Mouse (Mus musculus): ENCODE data around the gene Il2rb. TPM values are rescaled to one million over a fixed set of nuclear protein-coding genes. Genes with fewer than 3 reads are reported as not detected.

Gene Il2rb
- polyA plus RNA-seq, 1 experiment from 2014 or later: 0.16 TPM

DNA sequence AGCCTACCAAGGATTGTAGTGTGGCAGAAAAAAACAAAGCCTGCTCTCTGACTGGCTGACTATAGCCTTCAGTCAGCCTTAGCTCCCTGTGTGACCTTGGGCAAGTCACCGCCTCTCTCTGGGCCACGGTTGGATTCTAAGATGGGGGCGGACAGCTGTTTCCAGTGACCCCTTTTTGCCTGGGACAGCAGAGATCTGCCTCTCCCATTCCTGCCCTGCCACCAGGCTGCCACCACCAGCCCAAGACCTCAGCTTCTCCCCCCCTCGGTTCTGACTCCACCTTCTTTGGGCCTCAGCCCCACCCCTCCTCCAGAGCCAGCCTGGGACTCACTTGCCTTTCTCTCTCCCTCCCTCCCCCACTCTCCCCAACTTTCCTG lies 57.1 kb downstream of the Il2rb start:
- Histone ChIP-seq H3K9me3 (ENCODE audit: control insufficient read depth, low read length) (no peaks in the 10 kb centered on the region), H3K27ac (replicated peaks in 1 of 2; ENCODE audit: control insufficient read depth in 1 of 2, insufficient read depth in 1 of 2, low read depth in 2 of 2, low read length in 2 of 2) (peak overlapping the region; percentile 12 to 73; a peak in 3 of 4 replicates), H3K9ac (ENCODE audit: low read length) (peak overlapping the region; percentile 51; the same call in 1 of the 2 replicates), H3K4me3 (ENCODE audit: control insufficient read depth in 1 of 2, insufficient read depth in 1 of 2, low read depth in 1 of 2, low read length in 2 of 2) (no peak overlapping the region), H3K27me3 (ENCODE audit: control insufficient read depth, insufficient read depth, low read length) (no peaks in the 10 kb centered on the region), H3K36me3 (ENCODE audit: control insufficient read depth, insufficient read depth, low read length) (peaks cover 10% of the 10 kb centered on the region), H3K4me1 (ENCODE audit: control insufficient read depth in 2 of 2, insufficient read depth in 2 of 2, low read length in 2 of 2) (peaks cover 22 to 37% of the 10 kb centered on the region in 2 experiments; a peak in 3 of 4 replicates), H3K4me2 (ENCODE audit: low read length) (no peak overlapping the region)
- ATAC-seq (ENCODE audit: insufficient number of reproducible peaks, insufficient read depth, low FRiP score, low read depth): no peak
- 30% methylated on average over 4 of the region's 4 CpGs for WGBS

- Histone ChIP-seq H3K4me2 (ENCODE audit: low read length) (peak overlapping the region; percentile 64), H3K9ac (ENCODE audit: low read length) (peak overlapping the region; percentile 51), H3K4me3 (ENCODE audit: control insufficient read depth in 1 of 2, insufficient read depth in 1 of 2, low read depth in 1 of 2, low read length in 2 of 2) (peak overlapping the region; percentile 30 to 34), H3K27ac (replicated peaks in 1 of 2; ENCODE audit: control insufficient read depth in 1 of 2, insufficient read depth in 1 of 2, low read depth in 2 of 2, low read length in 2 of 2) (peak overlapping the region; percentile 12 to 73), H3K9me3 (ENCODE audit: control insufficient read depth, low read length) (no peaks in the 10 kb centered on the region), H3K4me1 (ENCODE audit: control insufficient read depth in 2 of 2, insufficient read depth in 2 of 2, low read length in 2 of 2) (peaks cover 22 to 37% of the 10 kb centered on the region in 2 experiments; a peak in 3 of 4 replicates), H3K36me3 (ENCODE audit: control insufficient read depth, insufficient read depth, low read length) (peaks cover 10% of the 10 kb centered on the region), H3K27me3 (ENCODE audit: control insufficient read depth, insufficient read depth, low read length) (no peaks in the 10 kb centered on the region)
- peak; percentile 36; the same call in 1 of the 2 replicates for ATAC-seq (ENCODE audit: insufficient number of reproducible peaks, insufficient read depth, low FRiP score, low read depth)
- 13% methylated on average over 23 of the region's 23 CpGs for WGBS
Observed at GRCm38 (mm10) chr15:78437237-78438017, 57.6 kb downstream of the Il2rb start.

GRCm38 (mm10) chr15:78436380-78437192 lies 58.5 kb downstream of the Il2rb start:
- peak overlapping the region in 1 of 2 experiments; percentile 73; a peak in 2 of 4 replicates for H3K27ac ChIP-seq (replicated peaks in 1 of 2; ENCODE audit: control insufficient read depth in 1 of 2, insufficient read depth in 1 of 2, low read depth in 2 of 2, low read length in 2 of 2)

GRCm38 (mm10) chr15:78435681-78436080 lies 59.4 kb downstream of the Il2rb start:
- Histone ChIP-seq H3K9me3 (ENCODE audit: control insufficient read depth, low read length) (no peaks in the 10 kb centered on the region), H3K9ac (ENCODE audit: low read length) (no peak overlapping the region), H3K27me3 (ENCODE audit: control insufficient read depth, insufficient read depth, low read length) (no peaks in the 10 kb centered on the region), H3K4me1 (ENCODE audit: control insufficient read depth in 2 of 2, insufficient read depth in 2 of 2, low read length in 2 of 2) (peaks cover 15 to 30% of the 10 kb centered on the region in 2 experiments; a peak in 3 of 4 replicates), H3K4me2 (ENCODE audit: low read length) (no peak overlapping the region), H3K4me3 (ENCODE audit: control insufficient read depth in 1 of 2, insufficient read depth in 1 of 2, low read depth in 1 of 2, low read length in 2 of 2) (no peak overlapping the region), H3K27ac (replicated peaks in 1 of 2; ENCODE audit: control insufficient read depth in 1 of 2, insufficient read depth in 1 of 2, low read depth in 2 of 2, low read length in 2 of 2) (no peak overlapping the region), H3K36me3 (ENCODE audit: control insufficient read depth, insufficient read depth, low read length) (peaks cover 10% of the 10 kb centered on the region)
- no peak for ATAC-seq (ENCODE audit: insufficient number of reproducible peaks, insufficient read depth, low FRiP score, low read depth)
- 87% methylated on average over 11 of the region's 11 CpGs for WGBS

More at GRCm38 (mm10) chr15:78436380-78437192, 58.5 kb downstream of the Il2rb start:
- Histone ChIP-seq H3K9ac (ENCODE audit: low read length) (peak overlapping the region; percentile 60; the same call in 1 of the 2 replicates), H3K36me3 (ENCODE audit: control insufficient read depth, insufficient read depth, low read length) (peaks cover 10% of the 10 kb centered on the region), H3K4me1 (ENCODE audit: control insufficient read depth in 2 of 2, insufficient read depth in 2 of 2, low read length in 2 of 2) (peaks cover 21 to 35% of the 10 kb centered on the region in 2 experiments; a peak in 3 of 4 replicates), H3K27me3 (ENCODE audit: control insufficient read depth, insufficient read depth, low read length) (no peaks in the 10 kb centered on the region), H3K9me3 (ENCODE audit: control insufficient read depth, low read length) (no peaks in the 10 kb centered on the region), H3K4me3 (ENCODE audit: control insufficient read depth in 1 of 2, insufficient read depth in 1 of 2, low read depth in 1 of 2, low read length in 2 of 2) (peak overlapping the region; percentile 30 to 34), H3K4me2 (ENCODE audit: low read length) (peak overlapping the region; percentile 64)
- WGBS: 13% methylated on average over 29 of the region's 32 CpGs
- peak; percentile 54 for ATAC-seq (ENCODE audit: insufficient number of reproducible peaks, insufficient read depth, low FRiP score, low read depth)

DNA sequence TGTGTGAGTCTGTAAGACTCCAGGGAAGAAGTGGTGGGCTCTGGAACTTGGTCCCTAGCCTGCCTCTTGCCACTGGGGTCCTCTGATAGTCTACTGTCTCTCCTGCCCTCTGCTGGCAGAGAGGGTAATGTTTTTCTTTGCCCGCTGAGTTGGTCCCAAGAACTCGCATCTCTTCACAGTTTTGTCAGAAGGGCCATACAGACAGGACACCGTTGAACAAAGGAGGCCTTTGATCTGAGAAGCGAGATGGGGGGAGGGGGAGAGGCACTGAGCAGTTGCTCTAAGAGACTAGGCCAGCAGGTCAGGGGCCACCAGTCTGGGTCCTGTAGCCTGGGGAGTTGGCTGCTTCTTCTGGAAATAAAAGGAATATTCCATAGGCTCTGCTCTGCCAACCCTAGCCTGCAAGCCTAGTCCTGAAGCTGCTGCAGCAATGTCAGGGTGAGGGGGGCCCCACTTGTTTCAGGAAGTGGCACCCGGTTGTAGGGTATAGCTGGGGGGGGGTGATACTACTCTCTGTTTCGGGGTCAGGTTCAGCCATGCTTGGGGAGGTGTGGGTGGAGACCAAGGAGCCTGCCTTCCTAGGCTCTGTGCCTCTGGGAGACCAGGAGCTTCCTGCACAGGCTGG lies 60.1 kb downstream of the Il2rb start:
- Histone ChIP-seq H3K4me2 (ENCODE audit: low read length) (no peak overlapping the region), H3K27ac (replicated peaks in 1 of 2; ENCODE audit: control insufficient read depth in 1 of 2, insufficient read depth in 1 of 2, low read depth in 2 of 2, low read length in 2 of 2) (no peak overlapping the region), H3K27me3 (ENCODE audit: control insufficient read depth, insufficient read depth, low read length) (no peaks in the 10 kb centered on the region), H3K4me3 (ENCODE audit: control insufficient read depth in 1 of 2, insufficient read depth in 1 of 2, low read depth in 1 of 2, low read length in 2 of 2) (no peak overlapping the region), H3K36me3 (ENCODE audit: control insufficient read depth, insufficient read depth, low read length) (peaks cover 10% of the 10 kb centered on the region), H3K9me3 (ENCODE audit: control insufficient read depth, low read length) (no peaks in the 10 kb centered on the region), H3K9ac (ENCODE audit: low read length) (no peak overlapping the region), H3K4me1 (ENCODE audit: control insufficient read depth in 2 of 2, insufficient read depth in 2 of 2, low read length in 2 of 2) (peaks cover 15 to 28% of the 10 kb centered on the region in 2 experiments; a peak in 3 of 4 replicates)
- no peak for ATAC-seq (ENCODE audit: insufficient number of reproducible peaks, insufficient read depth, low FRiP score, low read depth)
- 45% methylated on average over 6 of the region's 6 CpGs for WGBS

DNA sequence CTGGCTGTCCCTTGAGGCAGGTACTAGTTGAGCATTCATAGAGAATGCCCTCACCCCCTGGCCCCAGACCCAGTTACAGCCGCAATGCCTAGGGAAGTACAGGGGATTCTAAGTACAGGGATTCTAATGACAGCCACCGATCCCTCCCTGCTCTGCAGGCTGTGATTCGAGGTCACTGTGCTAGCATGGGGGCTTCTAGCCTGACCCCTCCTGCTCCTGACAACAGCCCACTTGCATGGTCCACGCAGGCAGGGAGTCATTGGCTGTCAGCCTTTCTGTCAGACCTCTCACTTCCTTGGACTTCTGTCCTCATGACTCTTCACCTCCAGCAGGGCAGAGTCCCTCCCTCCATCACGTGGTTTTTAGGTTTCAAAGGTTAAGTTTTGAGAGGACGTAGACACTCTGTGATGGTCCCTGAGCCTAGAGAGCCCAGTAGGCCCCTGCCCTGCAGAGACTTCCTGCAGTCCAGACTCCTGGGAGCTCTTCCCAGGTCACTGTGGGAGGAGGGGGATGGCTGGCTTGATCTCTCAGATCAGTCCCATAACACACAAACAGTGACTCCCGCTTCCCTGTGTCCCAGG lies 63.4 kb downstream of the Il2rb start:
- Histone ChIP-seq H3K9me3 (ENCODE audit: control insufficient read depth, low read length) (no peaks in the 10 kb centered on the region), H3K9ac (ENCODE audit: low read length) (no peak overlapping the region), H3K27ac (replicated peaks in 1 of 2; ENCODE audit: control insufficient read depth in 1 of 2, insufficient read depth in 1 of 2, low read depth in 2 of 2, low read length in 2 of 2) (no peak overlapping the region), H3K4me2 (ENCODE audit: low read length) (no peak overlapping the region), H3K4me1 (ENCODE audit: control insufficient read depth in 2 of 2, insufficient read depth in 2 of 2, low read length in 2 of 2) (peaks cover 6 to 7% of the 10 kb centered on the region in 2 experiments), H3K4me3 (ENCODE audit: control insufficient read depth in 1 of 2, insufficient read depth in 1 of 2, low read depth in 1 of 2, low read length in 2 of 2) (no peak overlapping the region), H3K36me3 (ENCODE audit: control insufficient read depth, insufficient read depth, low read length) (peaks cover 10% of the 10 kb centered on the region), H3K27me3 (ENCODE audit: control insufficient read depth, insufficient read depth, low read length) (peaks cover 3% of the 10 kb centered on the region; the same call in 1 of the 2 replicates)
- 79% methylated on average over 7 of the region's 7 CpGs for WGBS
- ATAC-seq (ENCODE audit: insufficient number of reproducible peaks, insufficient read depth, low FRiP score, low read depth): no peak

DNA sequence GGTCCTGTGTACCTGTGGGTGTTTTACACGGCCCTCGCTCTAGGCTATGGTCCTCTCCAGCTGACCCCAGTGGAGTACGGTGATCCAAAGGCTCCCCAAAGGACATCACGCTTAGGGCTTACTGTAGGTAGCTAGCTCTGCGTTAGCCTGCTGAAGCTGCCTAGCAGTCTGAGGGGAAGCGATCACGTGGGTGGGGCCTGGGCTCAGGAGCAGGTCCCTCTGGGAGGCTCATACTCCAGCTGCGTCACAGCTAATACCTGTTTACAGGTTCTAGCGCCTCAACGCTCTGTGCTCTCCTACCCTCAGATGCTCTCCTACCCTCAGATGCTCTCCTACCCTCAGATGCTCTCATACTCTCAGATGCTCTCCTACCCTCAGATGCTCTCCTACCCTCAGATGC lies 64.2 kb downstream of the Il2rb start:
- H3K9ac ChIP-seq (ENCODE audit: low read length): no peak overlapping the region
- H3K4me3 ChIP-seq (ENCODE audit: control insufficient read depth in 1 of 2, insufficient read depth in 1 of 2, low read depth in 1 of 2, low read length in 2 of 2): no peak overlapping the region
- ATAC-seq (ENCODE audit: insufficient number of reproducible peaks, insufficient read depth, low FRiP score, low read depth): no peak
- 85% methylated on average over 10 of the region's 10 CpGs for WGBS
- H3K27ac ChIP-seq (replicated peaks in 1 of 2; ENCODE audit: control insufficient read depth in 1 of 2, insufficient read depth in 1 of 2, low read depth in 2 of 2, low read length in 2 of 2): peak overlapping the region in 1 of 2 experiments; percentile 66; a peak in 1 of 4 replicates
- H3K9me3 ChIP-seq (ENCODE audit: control insufficient read depth, low read length): no peaks in the 10 kb centered on the region
- H3K4me1 ChIP-seq (ENCODE audit: control insufficient read depth in 2 of 2, insufficient read depth in 2 of 2, low read length in 2 of 2): peaks cover 6 to 7% of the 10 kb centered on the region in 2 experiments
- H3K36me3 ChIP-seq (ENCODE audit: control insufficient read depth, insufficient read depth, low read length): peaks cover 10% of the 10 kb centered on the region
- peaks cover 3% of the 10 kb centered on the region; the same call in 1 of the 2 replicates for H3K27me3 ChIP-seq (ENCODE audit: control insufficient read depth, insufficient read depth, low read length)
- H3K4me2 ChIP-seq (ENCODE audit: low read length): no peak overlapping the region

Data from heart, embryonic 14.5 days (tissue).